Mouse (Mus musculus) spleen, postnatal 14 days (tissue): Measurements from ENCODE around the gene Mmp3.
"Not testable (repeated sequence)": the region's sequence is repeated elsewhere in the genome, so short reads cannot be mapped to it uniquely, and the experiment has no call there.

ENCODE experiments used
- DNase-seq, 2 experiments: peaks; one replicate each; pipeline ENCODE4 v3.0.0; 2021 to 2022; ENCODE audit warnings: low spot score in 2 of 2

Gene Mmp3

GRCm38 (mm10) chr9:7445522-7445921 is at the start of gene Mmp3:
Gene Mmp3 (plus strand): TSS chr9:7445822.
- no peak for DNase-seq

GRCm38 (mm10) chr9:7396556-7396955 is 49.1 kb upstream of the Mmp3 start:
- DNase-seq, result not testable (repeated sequence)

GRCm38 (mm10) chr9:7453302-7453701 is 7.7 kb downstream of the Mmp3 start:
- no peak for DNase-seq

DNA sequence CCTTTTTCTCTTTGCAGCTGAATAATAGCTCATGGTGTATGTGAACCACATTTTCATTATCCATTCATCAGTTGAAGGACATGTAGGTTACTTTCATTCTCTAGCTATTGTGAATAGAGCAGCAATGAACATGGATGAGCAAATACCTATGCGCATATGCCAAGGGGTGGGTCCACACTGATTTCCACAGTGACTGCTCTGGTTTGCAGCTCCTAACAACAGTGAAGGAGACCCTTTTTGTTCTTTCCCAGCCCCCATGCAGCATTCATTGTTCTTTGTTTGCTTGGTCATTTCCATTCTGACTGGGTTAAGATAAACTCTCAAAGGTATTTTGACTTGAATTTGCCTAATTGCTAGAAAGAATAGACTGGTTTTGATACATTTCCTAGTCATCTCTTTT is 24.6 kb downstream of the Mmp3 start:
- DNase-seq, result no peak

DNA sequence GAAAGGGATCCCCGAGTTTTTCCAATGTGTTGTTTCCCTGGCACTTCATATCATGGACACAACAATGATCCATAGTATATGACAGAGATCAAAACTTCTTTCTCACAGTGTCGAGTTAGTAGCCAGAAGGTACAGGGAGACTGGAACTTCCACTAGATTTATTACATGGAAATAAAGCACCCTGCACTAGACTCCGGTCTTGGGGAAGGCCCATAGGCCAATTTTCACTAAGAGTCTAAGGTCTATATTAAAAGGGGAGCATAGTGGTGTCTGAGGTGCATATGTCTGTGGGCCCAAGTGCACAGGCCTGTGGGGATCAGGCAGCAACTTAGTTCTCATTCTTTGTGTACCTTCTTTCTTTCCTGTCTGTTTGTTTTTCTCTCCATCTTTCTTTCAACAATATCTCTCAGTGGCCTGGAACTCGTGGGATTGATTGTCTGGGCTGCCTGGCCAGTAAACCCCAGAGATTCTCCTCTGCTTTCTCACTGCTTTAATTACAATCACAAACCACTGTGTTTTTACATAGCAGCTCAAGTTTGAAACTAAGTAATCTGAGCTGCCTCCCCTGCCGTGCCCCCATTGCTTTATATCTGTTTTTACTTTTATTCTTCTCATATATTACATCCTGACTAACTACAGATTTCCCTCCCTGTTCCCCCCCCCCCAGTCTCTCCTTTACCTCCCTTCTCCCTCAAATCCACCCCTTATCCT is 38.2 kb downstream of the Mmp3 start:
- no peak for DNase-seq

DNA sequence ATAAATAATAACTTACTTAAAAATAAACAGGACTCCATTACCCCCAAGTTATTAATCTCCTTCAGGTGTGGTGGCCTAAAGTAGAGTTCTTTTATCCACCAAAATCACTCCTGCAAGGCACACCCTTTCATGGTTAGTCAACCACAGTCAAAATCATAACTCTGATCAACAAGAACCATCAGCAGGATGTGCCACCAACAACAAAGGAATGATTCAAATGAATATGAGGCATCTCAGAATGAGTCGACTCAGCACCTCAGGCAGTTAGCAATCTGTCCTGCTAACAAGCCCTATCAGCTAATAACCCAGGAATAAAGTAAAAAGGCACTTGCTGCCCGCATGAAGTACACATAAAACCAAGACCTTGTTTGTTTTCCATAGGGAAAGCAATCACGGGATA is 55.5 kb downstream of the Mmp3 start:
- DNase-seq, result no peak

DNA sequence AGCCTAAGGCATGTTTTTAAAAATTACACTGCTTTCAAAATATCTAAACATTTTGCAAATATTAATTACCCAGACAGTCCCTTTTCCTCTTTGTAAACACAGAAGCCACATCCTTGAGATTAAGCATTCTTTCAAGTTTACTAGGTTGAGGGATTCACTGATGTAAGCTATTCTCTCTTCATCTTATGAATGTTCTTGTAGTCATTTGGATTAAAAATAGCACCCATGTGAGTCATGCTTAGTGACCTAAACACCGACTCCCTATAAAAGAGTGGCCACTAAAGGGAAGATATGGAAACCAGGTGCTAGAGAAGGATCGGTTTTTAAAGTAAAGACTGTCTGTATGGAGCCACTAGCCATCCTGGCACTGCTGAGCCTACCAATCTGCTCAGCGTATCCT is 56.4 kb downstream of the Mmp3 start, which contains the start of gene Mmp10:
TSS of gene Mmp10 (plus strand) at position 302 of the 400 bp plus-strand sequence.
- DNase-seq, result no peak
